ENCODE assay signal across 16 mouse cellular contexts in the genomic region with DNA sequence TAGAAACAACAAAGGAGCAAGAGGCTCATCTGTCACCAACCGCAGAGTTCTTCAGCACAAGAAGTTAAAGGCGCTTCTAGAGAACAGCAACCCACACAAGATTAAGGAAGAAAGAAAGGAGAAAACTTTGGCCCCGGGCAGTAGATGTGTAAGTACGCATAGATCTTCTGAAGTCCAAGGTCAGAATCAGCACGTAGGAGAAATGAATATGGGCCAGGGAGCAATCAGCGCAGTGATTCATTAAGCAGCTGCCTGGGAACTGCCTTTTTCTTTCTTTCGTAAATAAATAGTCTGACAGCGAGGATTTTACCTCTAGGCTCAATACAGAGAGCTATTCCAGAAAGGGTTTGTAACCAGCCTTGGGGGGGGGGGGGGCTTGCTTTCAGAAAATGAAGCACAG.
A peak's percentile ranks its signal among the peaks of the same experiment; 100 is the strongest.
DNase-seq lines count a peak whose midpoint lies in the region; ATAC-seq and TF ChIP-seq lines count a peak whose summit lies in the region.
"Had no signal": no experiment of that assay in that cellular context is flagged by ENCODE, and none has a peak within 500 bp of the region (broad histone marks: within the 10 kb centered on the region; RNA-seq: fewer than 3 reads in every experiment).

No protein-coding gene starts in this region.

- no peak overlapping the region for H3K9ac ChIP-seq in hindbrain, embryonic 14.5 days
- H3K9ac ChIP-seq in hindbrain, embryonic 13.5 days = no peak overlapping the region
- no peak overlapping the region for H3K9ac ChIP-seq in midbrain, postnatal 0 days (replicated peaks; ENCODE audit: low read length, poor library complexity, severe bottlenecking)
- no peak overlapping the region for H3K9ac ChIP-seq in midbrain, embryonic 16.5 days (ENCODE audit: low read depth, low read length)
- no peak overlapping the region for H3K9ac ChIP-seq in forebrain, embryonic 13.5 days
- H3K9ac ChIP-seq in stomach, postnatal 0 days (ENCODE audit: low read length) = no peak overlapping the region
- H3K9ac ChIP-seq: heart, embryonic 15.5 days; liver, embryonic 12.5 days had no signal

- H3K27ac ChIP-seq in hindbrain, embryonic 14.5 days = no peak overlapping the region
- H3K27ac ChIP-seq in hindbrain, embryonic 13.5 days = no peak overlapping the region
- H3K27ac ChIP-seq in midbrain, postnatal 0 days (ENCODE audit: low read depth, low read length) = no peak overlapping the region
- no peak overlapping the region for H3K27ac ChIP-seq in midbrain, embryonic 16.5 days (ENCODE audit: low read length)
- no peak overlapping the region for H3K27ac ChIP-seq in forebrain, embryonic 13.5 days
- no peak overlapping the region for H3K27ac ChIP-seq in stomach, postnatal 0 days (replicated peaks)
- H3K27ac ChIP-seq in layer of hippocampus, adult 2 months = no peak overlapping the region
- H3K27ac ChIP-seq: heart, embryonic 15.5 days; liver, embryonic 12.5 days had no signal

- peak overlapping the region; percentile 19; the same call in 1 of the 2 replicates for H3K4me2 ChIP-seq in hindbrain, embryonic 14.5 days (replicated peaks)
- no peak overlapping the region for H3K4me2 ChIP-seq in hindbrain, embryonic 13.5 days
- H3K4me2 ChIP-seq in midbrain, postnatal 0 days (ENCODE audit: low read depth, low read length, poor library complexity, severe bottlenecking) = no peak overlapping the region
- no peak overlapping the region for H3K4me2 ChIP-seq in midbrain, embryonic 16.5 days (ENCODE audit: low read length)
- H3K4me2 ChIP-seq in forebrain, embryonic 13.5 days = peak overlapping the region; percentile 1; the same call in 1 of the 2 replicates
- H3K4me2 ChIP-seq in stomach, postnatal 0 days (replicated peaks; ENCODE audit: low read depth) = peak overlapping the region; percentile 36
- H3K4me2 ChIP-seq: heart, embryonic 15.5 days; liver, embryonic 12.5 days had no signal

- TF ChIP-seq CTCF in midbrain, postnatal 0 days (IDR thresholded peaks at IDR 0.05) = no peak
- no peak for TF ChIP-seq CTCF in stomach, postnatal 0 days (IDR thresholded peaks at IDR 0.05; ENCODE audit: low read depth)
- no peak for TF ChIP-seq CTCF in layer of hippocampus, adult 2 months (conservative IDR thresholded peaks at IDR 0.05)

- H3K4me3 ChIP-seq in hindbrain, embryonic 14.5 days (replicated peaks; ENCODE audit: low read length) = no peak overlapping the region
- H3K4me3 ChIP-seq in hindbrain, embryonic 13.5 days = no peak overlapping the region
- no peak overlapping the region for H3K4me3 ChIP-seq in midbrain, postnatal 0 days (ENCODE audit: low read depth, low read length)
- H3K4me3 ChIP-seq in midbrain, embryonic 16.5 days (ENCODE audit: low read depth, low read length) = no peak overlapping the region
- no peak overlapping the region for H3K4me3 ChIP-seq in forebrain, embryonic 13.5 days
- H3K4me3 ChIP-seq in stomach, postnatal 0 days (ENCODE audit: low read depth, low read length) = no peak overlapping the region
- H3K4me3 ChIP-seq in layer of hippocampus, adult 2 months = no peak overlapping the region
- H3K4me3 ChIP-seq: heart, embryonic 15.5 days; liver, embryonic 12.5 days had no signal

- intact Hi-C loops in left cerebral cortex, postnatal 25 days (cut with DNase I) = no loop called here

- no peak for DNase-seq in hindbrain, embryonic 14.5 days (ENCODE audit: low spot score)
- DNase-seq in midbrain, postnatal 0 days (ENCODE audit: low spot score) = peak; percentile 18
- DNase-seq in stomach, postnatal 0 days (ENCODE audit: low spot score) = no peak
- DNase-seq in layer of hippocampus, adult 2 months (ENCODE audit: low spot score in 2 of 2) = no peak
- DNase-seq in left cerebral cortex, postnatal 25 days (ENCODE audit: low spot score in 2 of 2) = no peak
- DNase-seq: cerebellum, adult 9-11 months; gastrocnemius, postnatal 14 days; lung, postnatal 4 days; right cerebral cortex, postnatal 4 days had no signal

- H3K27me3 ChIP-seq in hindbrain, embryonic 14.5 days (ENCODE audit: control insufficient read depth, insufficient read depth, low read length) = no peaks in the 10 kb centered on the region
- no peaks in the 10 kb centered on the region for H3K27me3 ChIP-seq in hindbrain, embryonic 13.5 days
- no peaks in the 10 kb centered on the region for H3K27me3 ChIP-seq in midbrain, postnatal 0 days (ENCODE audit: insufficient read depth, low read length)
- H3K27me3 ChIP-seq in midbrain, embryonic 16.5 days (ENCODE audit: control insufficient read depth, insufficient read depth, low read depth, low read length) = no peaks in the 10 kb centered on the region
- no peaks in the 10 kb centered on the region for H3K27me3 ChIP-seq in forebrain, embryonic 13.5 days
- H3K27me3 ChIP-seq in stomach, postnatal 0 days (ENCODE audit: control insufficient read depth, insufficient read depth, low read length) = no peaks in the 10 kb centered on the region
- H3K27me3 ChIP-seq: heart, embryonic 15.5 days; liver, embryonic 12.5 days; Patski had no signal

- TF ChIP-seq EP300 in stomach, postnatal 0 days (optimal IDR thresholded peaks at IDR 0.05) = no peak

- H3K9me3 ChIP-seq in hindbrain, embryonic 14.5 days (ENCODE audit: control insufficient read depth, low read length) = no peaks in the 10 kb centered on the region
- no peaks in the 10 kb centered on the region for H3K9me3 ChIP-seq in hindbrain, embryonic 13.5 days
- H3K9me3 ChIP-seq in midbrain, postnatal 0 days (ENCODE audit: low read length) = no peaks in the 10 kb centered on the region
- H3K9me3 ChIP-seq in midbrain, embryonic 16.5 days (replicated peaks; ENCODE audit: control insufficient read depth, low read length, poor library complexity, severe bottlenecking) = no peaks in the 10 kb centered on the region
- H3K9me3 ChIP-seq in forebrain, embryonic 13.5 days (replicated peaks) = no peaks in the 10 kb centered on the region
- H3K9me3 ChIP-seq in stomach, postnatal 0 days (ENCODE audit: control insufficient read depth, low read length) = no peaks in the 10 kb centered on the region
- H3K9me3 ChIP-seq: heart, embryonic 15.5 days; liver, embryonic 12.5 days had no signal

- no peak for ATAC-seq in hindbrain, embryonic 14.5 days (ENCODE audit: low FRiP score)
- no peak for ATAC-seq in hindbrain, embryonic 13.5 days (ENCODE audit: low FRiP score)
- no peak for ATAC-seq in midbrain, postnatal 0 days (ENCODE audit: low FRiP score)
- ATAC-seq in midbrain, embryonic 16.5 days = no peak
- peak; percentile 48; the same call in 1 of the 2 replicates for ATAC-seq in forebrain, embryonic 13.5 days
- ATAC-seq in stomach, postnatal 0 days (ENCODE audit: low FRiP score, low TSS enrichment) = peak; percentile 83
- ATAC-seq: CD4-positive, CD25-positive, alpha-beta regulatory T cell, adult 4 months; liver, embryonic 12.5 days; Patski had no signal

- 46% methylated on average over 8 of the region's 8 CpGs for WGBS in hindbrain, embryonic 14.5 days
- 41% methylated on average over 8 of the region's 8 CpGs for WGBS in hindbrain, embryonic 13.5 days
- 55% methylated on average over 8 of the region's 8 CpGs for WGBS in midbrain, postnatal 0 days
- WGBS in midbrain, embryonic 16.5 days = 54% methylated on average over 8 of the region's 8 CpGs
- WGBS in forebrain, embryonic 13.5 days = 27% methylated on average over 8 of the region's 8 CpGs
- 27% methylated on average over 8 of the region's 8 CpGs for WGBS in stomach, postnatal 0 days

- no peaks in the 10 kb centered on the region for H3K36me3 ChIP-seq in hindbrain, embryonic 14.5 days (replicated peaks; ENCODE audit: control insufficient read depth, insufficient read depth)
- no peaks in the 10 kb centered on the region for H3K36me3 ChIP-seq in hindbrain, embryonic 13.5 days
- no peaks in the 10 kb centered on the region for H3K36me3 ChIP-seq in midbrain, postnatal 0 days (ENCODE audit: insufficient read depth, low read length)
- H3K36me3 ChIP-seq in midbrain, embryonic 16.5 days (ENCODE audit: control insufficient read depth, insufficient read depth, low read length) = no peaks in the 10 kb centered on the region
- H3K36me3 ChIP-seq in forebrain, embryonic 13.5 days (ENCODE audit: poor library complexity, severe bottlenecking) = no peaks in the 10 kb centered on the region
- H3K36me3 ChIP-seq in stomach, postnatal 0 days (ENCODE audit: control insufficient read depth, insufficient read depth, low read length) = no peaks in the 10 kb centered on the region
- H3K36me3 ChIP-seq: heart, embryonic 15.5 days; liver, embryonic 12.5 days had no signal

- H3K4me1 ChIP-seq in hindbrain, embryonic 14.5 days (replicated peaks; ENCODE audit: control insufficient read depth, insufficient read depth, low read length) = no peaks in the 10 kb centered on the region
- H3K4me1 ChIP-seq in hindbrain, embryonic 13.5 days (replicated peaks) = peaks cover 5% of the 10 kb centered on the region
- no peaks in the 10 kb centered on the region for H3K4me1 ChIP-seq in midbrain, postnatal 0 days (ENCODE audit: insufficient read depth, low read length)
- no peaks in the 10 kb centered on the region for H3K4me1 ChIP-seq in midbrain, embryonic 16.5 days (ENCODE audit: control insufficient read depth, insufficient read depth, low read length)
- 0 out of 2 replicates have a peak, but pooled peaks cover 5% of the 10 kb centered on the region for H3K4me1 ChIP-seq in forebrain, embryonic 13.5 days
- no peaks in the 10 kb centered on the region for H3K4me1 ChIP-seq in stomach, postnatal 0 days (replicated peaks; ENCODE audit: control insufficient read depth, insufficient read depth)
- H3K4me1 ChIP-seq: heart, embryonic 15.5 days; liver, embryonic 12.5 days had no signal

Comparison
In these comparisons a context has a peak if more than half of its experiments do, and no peak if none do; other contexts are left out.
1. H3K4me2 ChIP-seq: peak in hindbrain, embryonic 14.5 days (single experiment), forebrain, embryonic 13.5 days (single experiment) and stomach, postnatal 0 days (single experiment); none in hindbrain, embryonic 13.5 days (single experiment), midbrain, postnatal 0 days (single experiment) and midbrain, embryonic 16.5 days (single experiment).
2. ATAC-seq: peak in forebrain, embryonic 13.5 days (single experiment) and stomach, postnatal 0 days (single experiment); none in hindbrain, embryonic 14.5 days (single experiment), hindbrain, embryonic 13.5 days (single experiment), midbrain, postnatal 0 days (single experiment) and midbrain, embryonic 16.5 days (single experiment).